Mouse (Mus musculus) regulatory T cell (primary cell): ENCODE measurements around the gene Tmem9.

ENCODE experiments used
- in situ Hi-C: fragments of 300-600 bp; cut with MboI, MseI; formaldehyde crosslinking; loops from one replicate; pipeline ENCODE4 v1.15.1; 2025; ENCODE audit warnings: high pct_unique_total_duplicates

The Tmem9 gene

GRCm38 (mm10) chr1:136077656-136078055, 69.7 kb downstream of the Tmem9 start:
- in situ Hi-C loops: loop anchor here (10.0 kb wide), 1 partner anchor 1477 kb away; no protein-coding TSS in a partner anchor

- in situ Hi-C loops: loop anchor here (10.0 kb wide), 1 partner anchor 1426 kb away; no protein-coding TSS in a partner anchor
Observed at GRCm38 (mm10) chr1:136081161-136081560, 73.2 kb downstream of the Tmem9 start.
